Mouse (Mus musculus): ENCODE measurements around the gene Igdcc3.

- TF ChIP-seq POLR2A (IDR thresholded peaks at IDR 0.05; ENCODE audit: borderline replicate concordance, extremely low read depth, low read depth, low read length) (no peak), CTCF (IDR thresholded peaks at IDR 0.05; ENCODE audit: insufficient read depth, low read length) (no peak)
Measured at GRCm38 (mm10) chr9:65157631-65158030, 16.6 kb downstream of the Igdcc3 start.
